Comparison of ENCODE assay signal across 14 mouse cellular contexts in genomic region chr10:122861696-122862385, GRCm38 (mm10).
DNase-seq lines count a peak whose midpoint lies in the region; ATAC-seq lines count a peak whose summit lies in the region.
"Had no signal": no experiment of that assay in that cellular context is flagged by ENCODE, and none has a peak within 500 bp of the region (broad histone marks: within the 10 kb centered on the region; RNA-seq: fewer than 3 reads in every experiment).

No protein-coding gene starts in this region.

- WGBS in neural tube, embryonic 11.5 days = 82% methylated on average over 18 of the region's 18 CpGs
- WGBS in neural tube, embryonic 13.5 days = 57% methylated on average over 18 of the region's 18 CpGs

- H3K27me3 ChIP-seq in neural tube, embryonic 11.5 days (ENCODE audit: control insufficient read depth, insufficient read depth, low read length) = no peaks in the 10 kb centered on the region
- H3K27me3 ChIP-seq in neural tube, embryonic 13.5 days = no peaks in the 10 kb centered on the region
- H3K27me3 ChIP-seq: embryonic facial prominence, embryonic 13.5 days; liver, embryonic 15.5 days had no signal

- no peaks in the 10 kb centered on the region for H3K36me3 ChIP-seq in neural tube, embryonic 11.5 days (ENCODE audit: control insufficient read depth, insufficient read depth, low read length)
- no peaks in the 10 kb centered on the region for H3K36me3 ChIP-seq in neural tube, embryonic 13.5 days
- H3K36me3 ChIP-seq: embryonic facial prominence, embryonic 13.5 days; liver, embryonic 15.5 days had no signal

- H3K27ac ChIP-seq in neural tube, embryonic 11.5 days (ENCODE audit: low read depth, low read length) = peak overlapping the region; percentile 29; the same call in 1 of the 2 replicates
- peak overlapping the region; percentile 79 for H3K27ac ChIP-seq in neural tube, embryonic 13.5 days (replicated peaks)
- H3K27ac ChIP-seq: embryonic facial prominence, embryonic 13.5 days; liver, embryonic 15.5 days; macrophage had no signal

- no peaks in the 10 kb centered on the region for H3K9me3 ChIP-seq in neural tube, embryonic 11.5 days (ENCODE audit: control insufficient read depth, low read length)
- H3K9me3 ChIP-seq in neural tube, embryonic 13.5 days = no peaks in the 10 kb centered on the region
- H3K9me3 ChIP-seq: embryonic facial prominence, embryonic 13.5 days; liver, embryonic 15.5 days had no signal

- no peak overlapping the region for H3K4me3 ChIP-seq in neural tube, embryonic 11.5 days (ENCODE audit: low read depth, low read length)
- no peak overlapping the region for H3K4me3 ChIP-seq in neural tube, embryonic 13.5 days
- H3K4me3 ChIP-seq: embryonic facial prominence, embryonic 13.5 days; liver, embryonic 15.5 days had no signal

- no peak overlapping the region for H3K9ac ChIP-seq in neural tube, embryonic 11.5 days (ENCODE audit: low read length)
- no peak overlapping the region for H3K9ac ChIP-seq in neural tube, embryonic 13.5 days
- H3K9ac ChIP-seq: embryonic facial prominence, embryonic 13.5 days; liver, embryonic 15.5 days had no signal

- peaks cover 7% of the 10 kb centered on the region for H3K4me1 ChIP-seq in neural tube, embryonic 11.5 days (ENCODE audit: control insufficient read depth, insufficient read depth, low read length)
- peaks cover 18% of the 10 kb centered on the region for H3K4me1 ChIP-seq in neural tube, embryonic 13.5 days (replicated peaks)
- H3K4me1 ChIP-seq: liver, embryonic 15.5 days had no signal

- peak; percentile 53 for ATAC-seq in neural tube, embryonic 11.5 days (ENCODE audit: insufficient read depth, low FRiP score, low TSS enrichment)
- ATAC-seq in neural tube, embryonic 13.5 days (ENCODE audit: low read depth) = 0 out of 2 replicates have a peak, but pooled peaks have one; percentile 37

- no peak overlapping the region for H3K4me2 ChIP-seq in neural tube, embryonic 11.5 days (ENCODE audit: low read depth)
- no peak overlapping the region for H3K4me2 ChIP-seq in neural tube, embryonic 13.5 days
- H3K4me2 ChIP-seq: embryonic facial prominence, embryonic 13.5 days; liver, embryonic 15.5 days had no signal

- DNase-seq in neural tube, embryonic 11.5 days (ENCODE audit: low spot score) = no peak
- no peak for DNase-seq in neural tube, embryonic 10.5 days (ENCODE audit: extremely low spot score, low spot score)
- peak; percentile 85 for DNase-seq in gonadal fat pad, adult 2 months (ENCODE audit: low read depth)
- no peak for DNase-seq in MN1 (ENCODE audit: low spot score)
- DNase-seq in thymus, postnatal 10 days (ENCODE audit: low spot score in 2 of 2) = no peak
- DNase-seq in frontal cortex, postnatal 14 days (ENCODE audit: low spot score in 2 of 2) = no peak
- DNase-seq: cerebellum, postnatal 10 days; heart, postnatal 4 days; kidney, adult 2 months; thymus, postnatal 14 days had no signal
